Mouse (Mus musculus) olfactory bulb, adult 2 months (tissue): ENCODE measurements at regions not wholly inside any gene's neighbourhood (a gene's known extent, or its start where the extent isn't known, plus 50 kb on each side); places are given as distances from the start of the nearest gene placed in this dataset.

ENCODE experiments used
- H3K27ac ChIP-seq: fragments of 200-500 bp; 2 replicates; pipeline ENCODE4 v1.5.1; 2012; ENCODE audit warnings: low read depth, low read length; ENCODE audit not compliant: insufficient read depth
- H3K4me1 ChIP-seq: fragments of 200-500 bp; 2 replicates; pipeline ENCODE4 v1.6.1; 2012; ENCODE audit warnings: low read length; ENCODE audit not compliant: control insufficient read depth, insufficient read depth
- H3K4me3 ChIP-seq: fragments of 200-500 bp; 2 replicates; pipeline ENCODE4 v1.5.1; 2012; ENCODE audit warnings: mild to moderate bottlenecking, low read depth, low read length, moderate library complexity; ENCODE audit not compliant: insufficient read depth
- CTCF ChIP-seq: fragments of 200-500 bp; IDR thresholded peaks from 2 replicates; pipeline ENCODE4 v1.5.1; 2012; ENCODE audit warnings: low read depth, mild to moderate bottlenecking, low read length, moderate library complexity; ENCODE audit not compliant: insufficient read depth
- POLR2A ChIP-seq: fragments of 200-500 bp; IDR thresholded peaks from 2 replicates; pipeline ENCODE4 v1.6.1; 2012; ENCODE audit warnings: mild to moderate bottlenecking, low read depth, low read length, moderate library complexity; ENCODE audit not compliant: insufficient read depth
- WGBS: fragments of 180-500 bp; shearing (Covaris S2); methylation state at CpG from one replicate; pipeline ENCODE4 v1.1.7; 2018; 5-methylcytosine and 5-hydroxymethylcytosine counted together

- TF ChIP-seq POLR2A (no peak), CTCF (no peak)
- H3K4me3 ChIP-seq, result no peak overlapping the region
- WGBS, result 87% methylated on average over 2 of the region's 2 CpGs
- no peak overlapping the region for H3K27ac ChIP-seq
- H3K4me1 ChIP-seq, result peaks cover 3% of the 10 kb centered on the region; the same call in 1 of the 2 replicates
Measured at GRCm38 (mm10) chr14:58620186-58620585, 522.5 kb downstream of the 1700129C05Rik start.

GRCm38 (mm10) chr14:58617656-58618055 lies 525.0 kb downstream of the 1700129C05Rik start:
- no peak overlapping the region for H3K27ac ChIP-seq
- peaks cover 3% of the 10 kb centered on the region; the same call in 1 of the 2 replicates for H3K4me1 ChIP-seq
- 51% methylated on average over 10 of the region's 10 CpGs for whole genome bisulfite sequencing
- H3K4me3 ChIP-seq, result no peak overlapping the region
- TF ChIP-seq POLR2A, result no peak

GRCm38 (mm10) chr14:58608216-58608615 lies 534.5 kb downstream of the 1700129C05Rik start:
- no peaks in the 10 kb centered on the region for H3K4me1 ChIP-seq
- no peak overlapping the region for H3K4me3 ChIP-seq
- no peak overlapping the region for H3K27ac ChIP-seq
- TF ChIP-seq POLR2A, result no peak
- no peak for TF ChIP-seq CTCF
- WGBS, result 62% methylated on average over 4 of the region's 4 CpGs

- Histone ChIP-seq H3K4me1 (no peaks in the 10 kb centered on the region), H3K4me3 (no peak overlapping the region), H3K27ac (no peak overlapping the region)
- TF ChIP-seq POLR2A (no peak), CTCF (no peak)
- 46% methylated on average over 2 of the region's 2 CpGs for WGBS
Measured at GRCm38 (mm10) chr14:58607734-58608133, 535.0 kb downstream of the 1700129C05Rik start.

GRCm38 (mm10) chr14:58605529-58605928 lies 535.2 kb downstream of the Fgf9 start:
- TF ChIP-seq CTCF (no peak), POLR2A (no peak)
- Histone ChIP-seq H3K4me1 (no peaks in the 10 kb centered on the region), H3K4me3 (no peak overlapping the region), H3K27ac (no peak overlapping the region)
- WGBS, result 34% methylated on average over 4 of the region's 4 CpGs

- TF ChIP-seq CTCF (no peak), POLR2A (no peak)
- 72% methylated on average over 3 of the region's 3 CpGs for WGBS
- H3K27ac ChIP-seq, result no peak overlapping the region
- H3K4me3 ChIP-seq, result no peak overlapping the region
- no peaks in the 10 kb centered on the region for H3K4me1 ChIP-seq
Measured at GRCm38 (mm10) chr14:58598867-58599266, 528.5 kb downstream of the Fgf9 start.

- Histone ChIP-seq H3K4me3 (no peak overlapping the region), H3K27ac (no peak overlapping the region), H3K4me1 (no peaks in the 10 kb centered on the region)
- WGBS, result 58% methylated on average over 2 of the region's 2 CpGs
- TF ChIP-seq POLR2A, result no peak
- no peak for TF ChIP-seq CTCF
Measured at GRCm38 (mm10) chr14:58597810-58598209, 527.5 kb downstream of the Fgf9 start.

GRCm38 (mm10) chr14:58596936-58597335 lies 526.6 kb downstream of the Fgf9 start:
- WGBS, result 96% methylated on average over 2 of the region's 2 CpGs
- TF ChIP-seq POLR2A, result no peak
- TF ChIP-seq CTCF, result no peak
- Histone ChIP-seq H3K4me3 (no peak overlapping the region), H3K4me1 (no peaks in the 10 kb centered on the region), H3K27ac (no peak overlapping the region)

GRCm38 (mm10) chr14:58581806-58582205 lies 511.5 kb downstream of the Fgf9 start:
- WGBS, result 97% methylated on average over 5 of the region's 5 CpGs
- no peak overlapping the region for H3K4me3 ChIP-seq
- TF ChIP-seq CTCF, result no peak
- TF ChIP-seq POLR2A, result no peak
- H3K4me1 ChIP-seq, result no peaks in the 10 kb centered on the region
- H3K27ac ChIP-seq, result no peak overlapping the region

GRCm38 (mm10) chr14:58570021-58570420 lies 499.7 kb downstream of the Fgf9 start:
- TF ChIP-seq CTCF (no peak), POLR2A (no peak)
- H3K4me3 ChIP-seq, result no peak overlapping the region
- no peak overlapping the region for H3K27ac ChIP-seq
- 88% methylated on average over 2 of the region's 2 CpGs for WGBS
- H3K4me1 ChIP-seq, result no peaks in the 10 kb centered on the region
